Mouse (Mus musculus) intestine, postnatal 0 days (tissue): ENCODE measurements at regions not wholly inside any gene's neighbourhood (a gene's known extent, or its start where the extent isn't known, plus 50 kb on each side); places are given as distances from the start of the nearest gene placed in this dataset.

Experiments used
- ATAC-seq: fragments of 200-750 bp; cut with Nextera tagmentation; 2 replicates; pipeline ENCODE4 v1.8.0; 2017; ENCODE audit warnings: mild to moderate bottlenecking, moderate TSS enrichment, moderate library complexity
- H3K27ac ChIP-seq: fragments of 300-500 bp; sonication (generic); 2 replicates; pipeline ENCODE4 v1.5.1; 2014; ENCODE audit warnings: mild to moderate bottlenecking, low read depth, low read length, moderate library complexity
- H3K27me3 ChIP-seq: fragments of 300-500 bp; sonication (generic); replicated peaks from 2 replicates; pipeline ENCODE4 v1.6.1; 2014; ENCODE audit warnings: low read length, mixed read lengths; ENCODE audit not compliant: control insufficient read depth, insufficient read depth
- H3K36me3 ChIP-seq: fragments of 300-500 bp; sonication (generic); 2 replicates; pipeline ENCODE4 v1.6.1; 2014; ENCODE audit warnings: mild to moderate bottlenecking, moderate library complexity; ENCODE audit not compliant: control insufficient read depth, insufficient read depth
- H3K4me1 ChIP-seq: fragments of 300-500 bp; sonication (generic); replicated peaks from 2 replicates; pipeline ENCODE4 v1.6.1; 2014; ENCODE audit warnings: antibody characterized with exemption, low read length, mixed read lengths; ENCODE audit not compliant: control insufficient read depth, insufficient read depth
- H3K4me2 ChIP-seq: fragments of 300-500 bp; sonication (generic); replicated peaks from 2 replicates; pipeline ENCODE4 v1.6.1; 2014; ENCODE audit warnings: low read depth, mild to moderate bottlenecking, moderate library complexity
- H3K4me3 ChIP-seq: fragments of 300-500 bp; sonication (generic); 2 replicates; pipeline ENCODE4 v1.5.1; 2014; ENCODE audit warnings: low read depth, low read length
- H3K9ac ChIP-seq: fragments of 300-500 bp; sonication (generic); 2 replicates; pipeline ENCODE4 v1.6.1; 2014; ENCODE audit warnings: mild to moderate bottlenecking, low read depth, low read length
- H3K9me3 ChIP-seq: fragments of 300-500 bp; sonication (generic); 2 replicates; pipeline ENCODE4 v1.6.1; 2016; ENCODE audit warnings: mixed run types; ENCODE audit not compliant: control insufficient read depth
- CTCF ChIP-seq: sonication (generic); IDR thresholded peaks from 2 replicates; pipeline ENCODE4 v1.5.1; 2016; ENCODE audit warnings: low read depth, mild to moderate bottlenecking, control low read depth, antibody characterized with exemption, moderate library complexity
- WGBS: fragments of 180-500 bp; shearing (Covaris S2); extraction: QIAGEN DNeasy Blood & Tissue Kit; methylation state at CpG from one replicate; pipeline ENCODE4 v1.1.7; 2014; 5-methylcytosine and 5-hydroxymethylcytosine counted together

DNA sequence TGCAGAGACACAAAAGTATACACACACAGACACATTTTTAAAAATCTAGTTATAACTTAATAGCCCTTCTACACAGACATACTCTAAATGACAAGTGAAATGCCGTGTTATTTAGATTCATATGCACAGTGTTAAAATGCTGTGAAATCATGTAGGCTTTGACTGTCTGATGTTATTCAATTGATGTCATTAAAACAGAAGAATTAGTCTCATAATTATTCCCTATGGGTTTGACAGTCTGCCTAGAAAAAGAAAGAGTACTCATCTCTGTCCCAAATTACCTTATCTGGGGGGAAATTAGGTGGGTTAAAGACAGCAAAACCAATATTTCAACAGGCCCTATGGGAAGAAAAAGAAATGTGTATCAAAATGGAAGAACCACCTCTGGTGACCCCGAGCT is 339.0 kb downstream of the Gm11361 start:
- Histone ChIP-seq H3K4me1 (no peaks in the 10 kb centered on the region), H3K27me3 (no peaks in the 10 kb centered on the region), H3K27ac (no peak overlapping the region), H3K36me3 (no peaks in the 10 kb centered on the region), H3K4me2 (no peak overlapping the region), H3K9me3 (no peaks in the 10 kb centered on the region), H3K9ac (no peak overlapping the region), H3K4me3 (no peak overlapping the region)
- ATAC-seq = no peak
- 87% methylated on average over 2 of the region's 2 CpGs for WGBS
- no peak for TF ChIP-seq CTCF

GRCm38 (mm10) chr13:28592176-28592575 is 334.8 kb downstream of the Gm11361 start:
- 66% methylated on average over 1 of the region's 1 CpGs for WGBS
- no peaks in the 10 kb centered on the region for H3K4me1 ChIP-seq
- H3K4me3 ChIP-seq = no peak overlapping the region
- no peaks in the 10 kb centered on the region for H3K9me3 ChIP-seq
- ATAC-seq = no peak
- no peak overlapping the region for H3K9ac ChIP-seq
- H3K27me3 ChIP-seq = no peaks in the 10 kb centered on the region
- H3K27ac ChIP-seq = no peak overlapping the region
- H3K4me2 ChIP-seq = no peak overlapping the region
- no peaks in the 10 kb centered on the region for H3K36me3 ChIP-seq
- TF ChIP-seq CTCF = no peak

DNA sequence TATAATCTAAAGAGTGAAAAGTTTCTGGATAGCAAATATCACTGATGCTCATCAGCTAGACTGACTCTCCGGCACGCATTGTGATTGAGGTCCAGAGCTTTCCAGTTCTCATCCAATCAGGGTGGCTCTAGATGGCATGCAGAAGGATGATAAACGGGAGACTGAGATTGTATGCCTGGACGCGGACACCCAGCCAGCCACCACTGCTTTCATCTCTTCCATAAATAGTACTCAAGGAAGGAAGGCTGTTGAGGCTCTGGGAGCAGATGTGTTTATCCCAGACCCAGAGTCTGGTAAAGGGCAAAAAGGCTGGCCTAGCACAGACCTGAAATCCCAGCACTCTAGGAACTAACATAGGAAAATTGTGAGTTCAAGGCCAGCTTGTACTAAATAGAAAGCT is 330.6 kb downstream of the Gm11361 start:
- no peak for ATAC-seq
- H3K36me3 ChIP-seq = no peaks in the 10 kb centered on the region
- H3K27me3 ChIP-seq = no peaks in the 10 kb centered on the region
- no peak for TF ChIP-seq CTCF
- 58% methylated on average over 5 of the region's 5 CpGs for WGBS
- no peaks in the 10 kb centered on the region for H3K9me3 ChIP-seq
- no peak overlapping the region for H3K4me3 ChIP-seq
- H3K9ac ChIP-seq = no peak overlapping the region
- H3K4me2 ChIP-seq = no peak overlapping the region
- H3K4me1 ChIP-seq = no peaks in the 10 kb centered on the region
- H3K27ac ChIP-seq = no peak overlapping the region

DNA sequence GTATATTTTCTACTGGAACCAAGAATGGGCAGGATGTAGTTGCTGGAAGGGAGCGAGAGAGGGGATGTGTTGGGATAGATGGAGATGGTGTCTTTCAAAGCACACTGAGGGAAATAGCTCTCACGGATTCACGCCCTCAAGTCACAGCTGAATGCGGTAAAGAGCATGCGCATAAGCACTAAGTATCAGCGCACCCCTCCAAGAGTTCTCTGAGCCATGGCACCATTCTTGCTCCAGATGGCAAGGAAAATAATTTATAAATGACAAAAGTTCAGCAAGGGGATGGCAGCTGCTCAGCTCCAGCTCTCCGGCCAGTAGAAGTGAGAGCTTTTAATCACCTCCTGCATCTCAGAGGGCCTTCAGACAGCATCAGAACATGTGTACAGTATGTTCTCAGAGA is 329.4 kb downstream of the Gm11361 start:
- Histone ChIP-seq H3K27me3 (no peaks in the 10 kb centered on the region), H3K4me2 (no peak overlapping the region), H3K9ac (no peak overlapping the region), H3K27ac (no peak overlapping the region), H3K4me3 (no peak overlapping the region), H3K9me3 (no peaks in the 10 kb centered on the region), H3K4me1 (no peaks in the 10 kb centered on the region), H3K36me3 (no peaks in the 10 kb centered on the region)
- no peak for ATAC-seq
- 93% methylated on average over 7 of the region's 7 CpGs for WGBS
- no peak for TF ChIP-seq CTCF

GRCm38 (mm10) chr13:28586140-28586539 is 328.8 kb downstream of the Gm11361 start:
- TF ChIP-seq CTCF = no peak
- Histone ChIP-seq H3K4me3 (no peak overlapping the region), H3K9me3 (no peaks in the 10 kb centered on the region), H3K4me1 (no peaks in the 10 kb centered on the region), H3K27me3 (no peaks in the 10 kb centered on the region), H3K4me2 (no peak overlapping the region), H3K36me3 (no peaks in the 10 kb centered on the region), H3K27ac (no peak overlapping the region), H3K9ac (no peak overlapping the region)
- WGBS = 58% methylated on average over 2 of the region's 2 CpGs
- no peak for ATAC-seq

- 78% methylated on average over 5 of the region's 5 CpGs for WGBS
Observed at GRCm38 (mm10) chr13:28583617-28584016, 326.3 kb downstream of the Gm11361 start.

GRCm38 (mm10) chr13:28575202-28575851 is 318.0 kb downstream of the Gm11361 start:
- H3K4me3 ChIP-seq = no peak overlapping the region
- H3K4me2 ChIP-seq = no peak overlapping the region
- WGBS = 63% methylated on average over 9 of the region's 9 CpGs
- H3K9me3 ChIP-seq = no peaks in the 10 kb centered on the region
- H3K27me3 ChIP-seq = no peaks in the 10 kb centered on the region
- H3K36me3 ChIP-seq = no peaks in the 10 kb centered on the region
- no peak overlapping the region for H3K27ac ChIP-seq
- TF ChIP-seq CTCF = no peak
- H3K9ac ChIP-seq = no peak overlapping the region
- H3K4me1 ChIP-seq = no peaks in the 10 kb centered on the region
- no peak for ATAC-seq

More at GRCm38 (mm10) chr13:28583617-28584016, 326.3 kb downstream of the Gm11361 start:
- Histone ChIP-seq H3K36me3 (no peaks in the 10 kb centered on the region), H3K27ac (no peak overlapping the region), H3K27me3 (no peaks in the 10 kb centered on the region), H3K9ac (no peak overlapping the region), H3K4me3 (no peak overlapping the region), H3K9me3 (no peaks in the 10 kb centered on the region), H3K4me1 (no peaks in the 10 kb centered on the region), H3K4me2 (no peak overlapping the region)
- TF ChIP-seq CTCF = no peak
- no peak for ATAC-seq
